Mouse (Mus musculus) lung, adult 2 months (tissue): ENCODE measurements around the gene Stra6l.

Experiments
- CTCF ChIP-seq: fragments of 200-500 bp; IDR thresholded peaks from 2 replicates; pipeline ENCODE4 v1.5.1; 2011; ENCODE audit warnings: mild to moderate bottlenecking, low read length, control low read depth; ENCODE audit not compliant: insufficient read depth
- POLR2A ChIP-seq: fragments of 200-500 bp; IDR thresholded peaks from 2 replicates; pipeline ENCODE4 v1.6.1; 2011; ENCODE audit warnings: low read depth, mild to moderate bottlenecking, control low read depth, low read length, borderline replicate concordance; ENCODE audit errors: extremely low read depth

DNA sequence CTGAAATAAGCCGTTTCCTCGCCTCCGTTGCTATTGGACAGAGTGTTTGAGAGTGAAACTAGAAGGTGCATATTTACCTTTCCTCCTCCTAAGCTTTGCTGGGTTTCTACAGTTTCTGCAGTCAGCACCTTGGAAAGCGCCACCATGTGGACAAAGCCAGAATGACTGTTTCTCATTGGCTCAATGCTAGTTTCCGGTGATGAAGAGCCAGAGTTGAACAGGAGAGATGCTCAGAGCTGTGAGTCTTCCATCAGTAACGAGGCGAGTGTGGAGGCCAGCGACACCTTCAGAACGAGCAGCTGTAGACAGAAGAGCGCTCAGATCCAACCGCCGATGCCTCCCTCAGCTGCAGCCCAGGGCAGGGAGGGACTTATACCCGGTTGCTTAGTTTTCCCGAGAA lies 4.1 kb upstream of the Stra6l start:
- TF ChIP-seq CTCF (peak; percentile 46; the same call in 1 of the 2 replicates), POLR2A (no peak)
